Mouse (Mus musculus) kidney, adult 2 months (tissue): ENCODE data around the gene Slc46a3.

Experiments
- CTCF ChIP-seq: fragments of 200-500 bp; conservative IDR thresholded peaks from 2 replicates; pipeline ENCODE4 v1.5.1; 2011; ENCODE audit warnings: low read depth, mild to moderate bottlenecking, control low read depth, low read length, moderate library complexity, mixed read lengths; ENCODE audit not compliant: insufficient read depth, insufficient read length
- POLR2A ChIP-seq: fragments of 200-500 bp; IDR thresholded peaks from one replicate; pipeline ENCODE4 v1.6.1; 2011; ENCODE audit warnings: low read depth, low read length, control low read depth

- TF ChIP-seq POLR2A: no peak
- TF ChIP-seq CTCF: no peak
Observed at GRCm38 (mm10) chr5:147843340-147843739, 51.3 kb downstream of the Slc46a3 start.
